Mouse (Mus musculus) liver, embryonic 14.5 days (tissue): Measurements from ENCODE around the gene Oxld1.

Experiments used
- CTCF ChIP-seq: IDR thresholded peaks from 2 replicates; pipeline ENCODE4 v1.5.1; 2016; ENCODE audit warnings: antibody characterized with exemption, low read depth, control low read depth
- EP300 ChIP-seq: IDR thresholded peaks from 2 replicates; pipeline ENCODE4 v1.6.1; 2016; ENCODE audit warnings: antibody characterized with exemption, low read depth

- TF ChIP-seq CTCF = no peak
- no peak for TF ChIP-seq EP300
These were observed 31.1 kb downstream of the Oxld1 start for GRCm38 (mm10) chr11:120426727-120427126.
